Mouse (Mus musculus) olfactory bulb, adult 2 months (tissue): Measurements from ENCODE around the gene Chd1.

Source experiments
- CTCF ChIP-seq: fragments of 200-500 bp; IDR thresholded peaks from 2 replicates; pipeline ENCODE4 v1.5.1; 2012; ENCODE audit warnings: low read depth, mild to moderate bottlenecking, low read length, moderate library complexity; ENCODE audit not compliant: insufficient read depth
- POLR2A ChIP-seq: fragments of 200-500 bp; IDR thresholded peaks from 2 replicates; pipeline ENCODE4 v1.6.1; 2012; ENCODE audit warnings: mild to moderate bottlenecking, low read depth, low read length, moderate library complexity; ENCODE audit not compliant: insufficient read depth

- no peak for TF ChIP-seq CTCF
- TF ChIP-seq POLR2A, result no peak
Measured at GRCm38 (mm10) chr17:15804008-15804812, 99.4 kb downstream of the Chd1 start.
